Mouse (Mus musculus) CD4-positive, CD25-positive, alpha-beta regulatory T cell, adult 9 weeks (primary cell): Measurements from ENCODE around the gene Krt6a. TPM values are rescaled to one million over a fixed set of nuclear protein-coding genes. Genes with fewer than 3 reads are reported as not detected.

ENCODE experiments used
- polyA plus RNA-seq: library from polyadenylated mRNA; unstranded; fragments of 100-300 nt; shearing (Covaris generic); gene quantifications from one replicate; pipeline ENCODE4 v1.2.1, GENCODE M21; 2017

The Krt6a gene
- not detected for polyA plus RNA-seq

DNA sequence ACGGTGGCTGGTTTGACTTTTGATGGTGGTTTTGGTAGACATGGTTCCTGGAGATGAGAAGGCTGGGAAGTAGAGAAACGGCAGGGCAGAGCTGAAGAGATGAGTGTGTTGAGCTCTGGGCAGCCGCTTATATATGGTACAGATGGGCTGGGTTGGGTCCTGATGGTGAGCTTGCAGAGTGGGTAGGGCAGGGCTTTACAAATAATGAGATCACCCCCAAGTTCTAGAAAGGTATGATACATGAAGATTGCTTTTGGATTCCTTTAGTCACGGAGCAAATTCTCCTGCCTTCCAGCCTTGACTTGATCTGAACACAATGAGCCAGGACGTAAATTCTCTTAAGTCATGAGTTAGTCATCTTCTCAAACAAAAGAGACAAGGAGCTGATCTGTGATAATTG, at the start of gene Krt6a:
TSS of gene Krt6a (minus strand) at position 101 of the 400 bp plus-strand sequence.

DNA sequence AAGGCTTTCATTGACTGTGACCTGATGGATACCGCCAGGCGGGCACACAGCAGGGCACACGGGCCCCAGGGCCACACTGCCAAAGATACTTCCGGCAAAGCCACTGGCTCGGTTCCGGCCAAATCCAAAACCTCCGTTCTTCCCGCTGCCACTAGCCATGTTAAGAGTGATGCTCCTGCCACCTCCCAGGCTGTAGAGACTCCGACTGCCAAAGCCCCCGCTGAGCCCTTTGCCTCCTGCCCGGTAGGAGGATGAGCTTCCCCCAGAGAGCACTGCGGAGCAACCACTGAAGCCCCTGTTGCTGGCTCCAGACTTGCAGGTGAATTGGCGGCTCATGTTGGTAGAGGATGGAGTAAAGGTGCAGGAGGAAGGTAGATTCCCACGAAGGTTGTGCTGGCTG, 48.6 kb upstream of the Krt6a start, which contains the start of gene Krt71:
TSS of gene Krt71 (minus strand) at position 399 of the 400 bp plus-strand sequence.

DNA sequence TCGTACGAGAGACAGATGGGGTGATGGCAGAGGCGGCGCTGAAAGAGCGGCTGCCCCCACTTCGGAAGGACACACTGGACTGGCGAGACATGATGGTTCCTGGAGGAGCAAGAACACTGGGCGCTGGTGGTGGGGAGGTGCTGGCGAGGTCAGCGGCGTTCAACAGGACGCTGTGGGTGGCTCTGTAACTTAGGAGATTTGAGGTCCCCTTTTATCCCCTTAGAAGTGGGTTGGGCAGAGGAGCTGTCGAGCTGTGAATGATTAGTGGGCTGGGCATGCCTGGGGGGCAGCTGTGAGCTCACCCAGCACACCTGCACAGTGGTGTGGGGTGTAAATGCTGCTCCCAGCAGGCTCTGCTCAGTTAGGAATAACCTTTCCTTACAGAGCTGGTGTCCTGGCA, 18.6 kb upstream of the Krt6a start, which contains the start of gene Krt5:
TSS of gene Krt5 (minus strand) at position 179 of the 400 bp plus-strand sequence.

DNA sequence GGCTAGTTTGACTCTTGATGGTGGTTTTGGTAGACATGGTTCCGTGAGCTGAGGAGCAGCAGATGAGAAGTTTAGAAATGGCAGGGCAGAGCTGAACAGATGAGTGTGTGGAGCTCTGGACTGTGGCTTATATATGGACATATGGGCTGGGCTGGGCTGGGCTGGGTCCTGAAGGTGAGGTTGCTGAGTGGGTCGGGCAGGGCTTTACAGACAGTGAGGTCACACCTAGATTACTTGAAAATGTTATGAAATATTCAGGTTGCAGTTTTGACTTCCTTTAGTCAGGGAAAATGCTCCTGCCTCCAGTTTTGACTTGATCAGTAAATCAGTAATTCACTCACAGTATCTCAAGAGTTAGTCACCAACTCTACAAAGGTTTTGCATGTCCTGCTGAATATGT, 13.9 kb downstream of the Krt6a start, which contains the start of gene Krt6b:
TSS of gene Krt6b (minus strand) at position 101 of the 400 bp plus-strand sequence.

DNA sequence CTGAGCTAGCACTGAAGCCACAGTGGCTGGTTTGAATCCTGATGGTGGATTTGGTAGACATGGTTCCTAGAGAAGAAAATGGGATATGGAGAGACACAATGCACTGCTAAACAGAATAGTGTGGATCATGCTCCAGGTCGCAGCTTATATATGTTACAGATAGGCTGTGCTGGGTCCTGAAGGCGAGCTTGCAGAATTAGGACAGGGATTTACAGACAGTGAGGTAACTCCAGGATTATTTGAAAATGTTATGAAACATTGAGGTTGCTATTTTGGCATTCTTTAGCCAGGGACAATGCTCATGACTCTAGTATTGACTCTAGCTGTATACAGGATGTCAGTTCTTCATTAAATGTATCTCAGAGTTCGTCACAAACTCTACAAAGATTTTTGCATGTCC, 46.8 kb downstream of the Krt6a start, which contains the start of gene Gm5478:
TSS of gene Gm5478 (minus strand) at position 101 of the 400 bp plus-strand sequence.

Other genes with a start within 250 kb of the Krt6a start
- not detected for gene Krt88, start 246.6 kb downstream of the Krt6a start, polyA plus RNA-seq
- not detected for gene Krt81, start 230.6 kb downstream of the Krt6a start, polyA plus RNA-seq
- gene Krt86, start 220.8 kb downstream of the Krt6a start, polyA plus RNA-seq, result not detected
- gene Krt83, start 202.8 kb downstream of the Krt6a start, polyA plus RNA-seq, result 4.1 TPM
- gene Gm49425, start 177.0 kb downstream of the Krt6a start, polyA plus RNA-seq, result not detected
- gene Krt84, start 161.5 kb downstream of the Krt6a start, polyA plus RNA-seq, result not detected
- not detected for gene Krt82, start 143.6 kb downstream of the Krt6a start, polyA plus RNA-seq
- not detected for gene Krt90, start 131.4 kb downstream of the Krt6a start, polyA plus RNA-seq
- gene Krt75, start 120.4 kb downstream of the Krt6a start, polyA plus RNA-seq, result not detected
- gene Gm5414, start 66.1 kb downstream of the Krt6a start, polyA plus RNA-seq, result not detected
- not detected for gene Gm5478, start 46.9 kb downstream of the Krt6a start, polyA plus RNA-seq
- not detected for gene Krt6b, start 14.0 kb downstream of the Krt6a start, polyA plus RNA-seq
- not detected for gene Krt5, start 18.6 kb upstream of the Krt6a start, polyA plus RNA-seq
- not detected for gene Krt71, start 48.8 kb upstream of the Krt6a start, polyA plus RNA-seq
- not detected for gene Krt72, start 92.2 kb upstream of the Krt6a start, polyA plus RNA-seq
- gene Krt73, start 108.0 kb upstream of the Krt6a start, polyA plus RNA-seq, result not detected
- gene Krt2, start 123.9 kb upstream of the Krt6a start, polyA plus RNA-seq, result not detected
- not detected for gene Krt1, start 156.5 kb upstream of the Krt6a start, polyA plus RNA-seq
- gene Krt77, start 175.4 kb upstream of the Krt6a start, polyA plus RNA-seq, result not detected
- not detected for gene Krt76, start 198.6 kb upstream of the Krt6a start, polyA plus RNA-seq
- gene Krt4, start 230.4 kb upstream of the Krt6a start, polyA plus RNA-seq, result not detected
- gene Krt79, start 246.0 kb upstream of the Krt6a start, polyA plus RNA-seq, result not detected